Mouse (Mus musculus): ENCODE data around the gene Scn1b.

Scn1b gene

DNA sequence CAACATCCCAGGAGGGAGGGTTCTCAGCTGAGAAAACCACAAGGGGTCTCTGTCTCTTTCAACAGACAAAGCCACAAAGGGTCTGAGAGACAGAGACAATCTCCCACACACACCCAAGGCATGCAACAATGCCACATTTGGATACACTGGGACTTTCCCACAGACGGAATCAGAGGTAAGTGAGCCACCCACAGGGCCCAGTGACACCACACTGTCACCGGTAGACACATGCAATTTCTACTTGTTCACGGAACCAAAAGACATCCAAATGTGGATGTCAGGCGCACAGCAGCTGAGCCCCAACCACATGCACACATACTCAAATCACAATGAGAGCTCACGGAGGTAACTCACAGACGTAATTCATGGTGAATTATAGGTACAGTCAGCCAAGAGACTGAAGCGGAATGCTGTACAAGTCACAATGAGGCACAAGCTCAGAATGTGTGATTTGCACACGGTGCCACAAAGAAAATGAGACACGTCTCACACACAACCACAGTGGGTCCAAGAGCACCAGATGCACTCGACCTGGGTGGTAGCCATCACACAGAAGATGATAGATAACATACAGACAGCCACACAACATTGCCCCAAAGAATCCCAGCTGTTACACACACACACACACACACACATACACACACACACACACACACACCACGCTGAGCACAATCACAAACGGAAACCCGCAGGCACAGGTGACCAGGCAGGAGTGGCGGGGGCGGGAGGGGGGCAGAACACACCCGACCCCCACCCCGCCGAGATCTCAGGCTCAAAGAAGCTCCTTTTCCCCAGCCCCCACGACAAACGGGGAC is 23.2 kb upstream of the Scn1b start:
- in situ Hi-C loops (cut with MboI, MseI): no loop called here

DNA sequence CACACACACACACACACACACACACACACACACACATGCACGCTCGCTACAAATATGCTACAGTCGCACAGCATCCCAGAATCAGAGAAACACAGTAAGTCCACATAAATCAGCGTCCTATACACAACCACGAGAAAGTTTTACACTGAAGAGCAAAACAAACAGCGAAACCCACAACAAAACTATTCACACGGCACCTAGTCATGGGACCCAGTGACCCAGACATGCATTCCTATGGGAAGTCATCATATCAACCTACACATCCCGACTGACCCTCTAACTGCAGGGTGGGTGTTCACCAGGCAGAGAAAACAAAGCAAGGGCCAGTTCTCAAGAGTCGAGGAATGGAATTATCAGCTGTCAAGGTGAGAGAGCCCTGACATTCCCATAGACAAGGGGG is 22.5 kb upstream of the Scn1b start:
- in situ Hi-C loops (cut with MboI, MseI): no loop called here

DNA sequence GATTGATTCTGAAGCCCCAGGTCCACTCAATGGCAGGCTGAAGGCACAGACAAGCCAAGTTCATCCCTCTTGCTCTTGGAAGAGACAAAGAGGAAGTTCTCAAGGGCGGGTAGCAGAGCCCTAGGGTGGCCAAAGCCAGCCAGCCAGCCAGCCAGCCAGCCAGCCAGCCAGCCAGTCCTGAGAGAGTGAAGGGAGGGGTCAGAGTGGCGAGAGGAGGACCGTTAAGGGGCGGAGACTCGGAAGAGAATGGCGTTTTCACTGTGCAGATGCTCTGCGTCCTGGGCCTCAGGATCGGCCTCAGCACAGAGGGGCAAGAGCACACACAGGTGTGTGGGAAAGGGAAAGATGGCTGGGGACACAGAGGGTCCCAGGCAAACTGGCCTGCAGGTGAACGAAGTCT is 22.0 kb upstream of the Scn1b start:
- in situ Hi-C loops (cut with MboI, MseI): no loop called here

DNA sequence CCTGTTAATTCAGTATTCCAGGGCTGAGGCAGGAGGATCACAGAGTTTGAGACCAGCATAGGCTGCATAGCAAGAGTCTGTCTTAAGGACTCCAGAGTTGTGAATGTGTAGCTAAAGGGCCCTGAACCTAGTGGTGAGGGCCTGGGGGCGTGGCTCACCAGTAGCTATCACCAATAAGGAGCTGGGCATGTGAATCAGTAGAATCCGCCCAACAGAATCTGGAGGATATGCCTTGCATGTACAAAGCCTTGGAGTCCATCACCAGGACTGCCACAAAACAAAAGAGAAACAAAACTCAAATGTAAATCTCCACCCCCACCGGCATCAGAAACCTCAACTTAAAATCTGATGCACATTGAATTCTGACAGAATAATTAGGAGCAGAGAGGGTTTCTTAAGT is 21.3 kb upstream of the Scn1b start:
- in situ Hi-C loops (cut with MboI, MseI): no loop called here

DNA sequence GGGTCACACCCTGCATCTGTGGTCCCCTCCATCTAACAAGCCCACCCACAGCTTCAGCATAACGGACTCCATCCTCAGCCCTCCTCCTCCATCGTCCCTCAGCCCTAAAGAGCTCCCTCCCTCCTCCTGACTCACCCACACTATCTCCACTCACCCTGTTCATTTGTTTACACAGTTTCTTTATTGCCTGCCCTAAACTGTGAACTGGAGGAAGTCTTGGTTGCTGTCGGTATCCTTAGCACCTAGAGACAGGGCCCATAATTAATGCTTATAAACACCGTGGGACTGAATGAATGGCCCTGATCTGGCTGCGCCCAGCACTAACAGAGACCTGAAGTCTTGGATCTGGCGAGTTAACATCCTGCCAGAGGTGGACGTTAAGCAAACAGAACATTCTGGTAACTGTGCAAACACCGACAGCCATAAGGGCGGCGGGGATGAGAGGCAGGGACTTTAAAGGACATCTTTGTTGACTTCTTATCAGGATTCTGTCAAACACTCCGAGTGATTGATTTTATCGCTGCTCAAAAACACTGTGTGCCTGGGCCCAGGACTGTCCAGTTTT is 18.9 kb upstream of the Scn1b start:
- in situ Hi-C loops (cut with MboI, MseI): no loop called here

DNA sequence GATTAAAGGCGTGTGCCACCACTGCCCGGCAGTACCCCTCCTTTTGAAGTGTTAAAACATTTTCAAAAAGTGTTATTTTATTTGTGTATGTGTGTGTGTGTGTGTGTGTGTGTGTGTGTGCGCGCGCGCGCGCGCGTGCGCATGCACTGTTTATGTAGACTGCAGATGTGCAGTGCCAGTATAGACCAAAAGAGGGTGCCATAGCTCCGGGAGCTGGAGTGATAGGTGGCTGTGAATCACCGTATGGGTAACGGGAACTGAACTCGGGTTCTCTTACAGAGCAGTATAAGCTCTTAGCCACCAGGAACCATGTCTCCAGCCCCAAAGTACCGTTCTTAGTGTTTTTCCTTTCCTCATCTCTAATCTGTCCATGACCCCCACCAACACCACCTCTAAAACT is 18.1 kb upstream of the Scn1b start:
- in situ Hi-C loops (cut with MboI, MseI): loop anchor here in 1 of 2 experiments (5.0 kb wide), 1 partner anchor 32 kb away; no protein-coding TSS in a partner anchor

DNA sequence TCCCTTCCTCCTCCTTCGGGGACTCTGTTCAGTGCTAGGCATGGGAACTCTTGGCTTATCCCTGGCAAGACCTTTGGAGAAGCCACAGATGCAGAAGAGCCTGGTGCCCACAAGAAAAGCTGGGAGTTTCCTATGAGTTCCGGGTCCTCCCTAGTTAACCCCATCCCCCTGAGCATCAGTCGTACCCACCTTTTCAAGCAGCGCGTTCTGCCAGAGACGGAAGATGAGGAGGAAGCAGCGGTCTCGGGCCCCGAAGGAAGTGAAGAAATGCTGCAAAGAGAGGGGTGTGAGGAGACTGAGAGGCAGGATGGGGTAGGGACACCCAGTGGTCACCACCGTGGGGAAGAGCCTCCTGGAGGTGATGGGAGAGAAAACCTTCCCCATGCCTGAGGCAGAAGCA is 14.1 kb upstream of the Scn1b start:
- in situ Hi-C loops (cut with MboI, MseI): loop anchor here in 1 of 2 experiments (5.0 kb wide), 1 partner anchor 36 kb away; no protein-coding TSS in a partner anchor

DNA sequence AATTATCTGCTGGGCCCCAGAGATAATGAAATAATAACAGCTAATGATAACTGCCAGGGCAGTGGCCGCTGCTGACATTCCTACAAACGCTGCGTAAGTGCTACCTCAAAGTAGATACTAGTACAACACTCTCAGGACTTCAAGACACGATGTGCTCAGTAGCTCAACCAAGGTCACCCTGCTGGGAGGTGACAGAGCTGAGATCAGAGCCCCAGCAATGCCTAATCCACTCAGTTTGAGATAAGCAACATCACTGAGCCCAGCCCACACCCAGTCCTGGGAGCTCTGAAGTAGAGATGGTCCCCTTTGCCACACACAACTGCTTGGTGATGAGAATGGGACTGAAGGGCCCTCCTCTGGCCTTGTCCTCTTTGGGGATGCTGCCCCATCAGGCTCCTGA is 13.5 kb upstream of the Scn1b start:
- in situ Hi-C loops (cut with MboI, MseI): loop anchor here in 1 of 2 experiments (5.0 kb wide), 1 partner anchor 37 kb away; no protein-coding TSS in a partner anchor

DNA sequence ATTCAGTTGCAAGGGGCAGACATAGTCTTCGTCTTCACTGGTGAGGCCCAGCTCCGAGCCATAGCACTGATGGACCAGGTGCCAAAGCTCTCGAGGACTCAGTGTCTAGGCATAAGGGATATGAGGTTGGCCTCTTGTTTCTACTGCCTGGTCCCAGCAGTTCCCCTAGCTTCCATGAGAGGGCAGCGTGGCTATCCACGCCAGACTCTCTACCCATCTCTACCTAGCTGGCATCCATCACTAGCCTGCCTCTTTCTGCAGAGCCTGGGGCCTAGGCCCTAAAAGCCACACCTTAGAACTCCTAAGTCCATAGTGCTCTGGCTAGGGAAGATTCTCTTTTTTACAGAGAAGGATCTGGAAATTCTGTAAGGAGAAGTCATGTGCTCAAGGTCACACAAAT is 13.0 kb upstream of the Scn1b start:
- in situ Hi-C loops (cut with MboI, MseI): loop anchor here in 1 of 2 experiments (5.0 kb wide), 1 partner anchor 38 kb away; no protein-coding TSS in a partner anchor

DNA sequence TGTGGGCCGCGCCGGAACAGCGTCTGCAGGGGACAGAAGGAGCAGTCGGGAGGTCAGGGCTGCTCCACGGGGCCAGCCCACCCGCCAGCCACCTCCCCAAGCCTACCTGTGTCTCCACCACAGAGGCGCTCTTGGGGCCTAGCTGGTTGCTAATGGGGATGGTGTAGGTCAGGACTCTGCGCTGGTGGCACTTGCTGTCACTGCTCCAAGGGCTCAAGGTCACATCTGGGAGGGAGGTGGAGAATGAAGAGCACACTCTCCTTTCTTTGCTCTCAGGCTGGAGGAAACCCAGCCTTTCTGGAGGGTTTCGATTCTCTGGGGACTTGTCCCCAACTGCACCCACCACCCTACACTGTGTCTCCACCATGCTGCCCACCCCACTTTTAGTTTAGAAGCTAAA is 8.9 kb upstream of the Scn1b start:
- in situ Hi-C loops (cut with MboI, MseI): no loop called here

DNA sequence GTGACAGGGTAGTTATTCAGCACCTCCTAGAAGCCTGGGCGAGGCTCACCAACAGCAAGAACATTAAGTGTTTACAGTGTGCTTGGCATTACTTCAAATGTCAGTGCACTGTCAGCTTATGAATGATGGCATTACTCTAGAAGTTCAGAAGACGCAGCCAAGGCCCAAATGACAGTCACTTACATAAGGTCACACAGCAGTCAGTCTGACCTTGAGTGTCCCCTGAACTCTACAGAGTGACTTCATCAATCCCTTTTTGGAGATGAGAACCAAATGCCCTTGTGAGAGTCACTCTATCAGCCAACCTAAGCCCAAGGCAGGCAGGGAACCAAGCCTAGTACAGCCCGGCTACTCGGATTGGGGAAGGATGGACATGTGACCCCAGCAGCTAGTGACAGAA is 5.1 kb upstream of the Scn1b start:
- in situ Hi-C loops (cut with MboI, MseI): loop anchor here in 1 of 2 experiments (5.0 kb wide), 1 partner anchor 45 kb away; no protein-coding TSS in a partner anchor

DNA sequence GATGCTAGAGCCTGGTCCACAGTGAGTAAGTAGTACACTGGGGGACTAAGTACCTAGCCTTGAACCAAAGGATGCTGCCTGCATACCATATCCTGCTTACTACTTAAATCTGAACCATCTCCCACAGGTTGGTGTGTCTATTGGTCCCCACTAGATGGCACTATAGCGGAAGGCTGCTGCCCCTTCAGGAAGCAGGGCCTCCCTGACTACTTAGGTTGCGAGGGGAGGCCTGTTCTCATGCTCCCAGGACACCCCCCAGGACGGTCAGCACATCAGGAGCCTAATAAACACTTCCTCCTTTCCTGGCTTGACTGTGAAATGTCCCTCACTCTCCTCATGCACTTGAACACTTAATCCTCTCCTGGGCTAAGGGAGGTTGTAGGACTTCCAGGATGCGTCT is 4.0 kb upstream of the Scn1b start:
- in situ Hi-C loops (cut with MboI, MseI): loop anchor here in 1 of 2 experiments (5.0 kb wide), 1 partner anchor 46 kb away; no protein-coding TSS in a partner anchor

DNA sequence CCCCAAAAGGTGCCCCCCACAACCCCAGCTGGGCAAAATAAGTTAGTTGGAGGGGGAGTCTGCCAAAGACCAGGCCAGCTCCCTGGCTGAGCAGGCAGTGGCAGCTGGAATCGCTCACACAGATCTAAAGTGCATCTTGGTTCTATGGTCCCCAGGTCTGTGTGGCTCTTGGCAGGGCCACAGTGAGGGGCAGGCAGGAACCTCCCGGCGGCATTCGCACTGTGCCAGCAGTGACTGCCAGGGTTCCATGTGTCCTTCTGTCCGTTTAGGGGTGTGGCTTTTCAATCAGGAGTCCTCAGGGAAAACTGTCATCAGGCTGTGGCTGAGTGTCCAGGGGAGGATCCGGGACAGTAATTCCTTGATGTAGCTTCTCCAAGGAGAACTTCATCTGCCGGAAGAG is 3.4 kb upstream of the Scn1b start:
- in situ Hi-C loops (cut with MboI, MseI): loop anchor here in 1 of 2 experiments (5.0 kb wide), 1 partner anchor 47 kb away; no protein-coding TSS in a partner anchor

DNA sequence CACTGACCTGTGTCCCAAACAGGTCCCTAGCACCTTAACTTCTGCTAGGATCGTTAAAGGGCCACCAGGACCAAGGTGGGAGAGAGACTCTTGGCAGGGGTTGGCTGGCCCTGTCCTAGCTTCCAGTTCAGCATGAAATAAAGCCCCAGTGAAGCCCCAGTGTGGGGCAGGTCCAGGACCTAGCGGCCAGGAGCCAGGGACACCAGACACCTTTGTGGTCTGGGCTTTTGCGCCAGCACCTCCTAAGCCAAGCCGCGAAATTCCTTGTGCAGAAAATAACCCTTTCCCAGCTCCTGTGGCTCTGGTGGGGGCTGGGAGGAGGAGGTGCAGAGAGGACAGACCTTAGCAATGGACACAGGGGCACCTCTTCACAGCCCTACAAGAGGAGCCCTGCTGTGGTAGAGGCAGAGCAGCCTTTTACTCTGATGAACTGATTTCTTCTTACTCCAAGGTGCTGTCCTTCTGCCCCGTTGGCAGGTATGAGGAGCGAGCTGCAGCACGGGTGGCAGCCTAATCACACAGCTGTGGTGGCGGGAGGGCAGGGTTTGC is 1.4 kb upstream of the Scn1b start:
- in situ Hi-C loops (cut with MboI, MseI): loop anchor here in 1 of 2 experiments (10.0 kb wide), 1 partner anchor 47 kb away; no protein-coding TSS in a partner anchor

DNA sequence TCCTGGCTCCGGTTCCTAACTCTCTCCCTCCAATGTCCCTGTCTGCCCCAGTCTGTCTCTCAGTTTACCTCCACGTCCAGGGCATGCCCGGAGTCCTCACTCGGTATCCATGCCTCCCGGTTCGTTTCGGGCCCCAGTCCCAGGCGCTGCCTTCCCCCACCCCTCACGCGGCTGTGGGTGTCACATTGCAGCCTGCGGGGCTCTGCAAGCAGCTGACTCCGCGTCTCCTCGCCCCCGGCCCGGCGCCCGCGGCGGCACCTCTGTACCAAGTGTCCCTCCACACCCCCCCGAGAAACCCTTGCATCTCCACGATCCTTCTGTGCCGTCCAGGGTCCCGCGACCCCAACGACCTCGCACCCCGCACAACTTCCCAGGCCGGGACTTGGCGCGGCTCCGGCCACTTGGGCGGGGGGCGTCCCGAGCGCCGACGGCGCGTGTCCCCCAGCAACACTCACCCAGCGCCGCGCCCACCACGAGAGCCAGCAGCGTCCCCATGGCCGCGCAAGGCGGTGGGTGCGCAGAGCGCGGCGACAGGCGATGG is 522 bp downstream of the Scn1b start:
- in situ Hi-C loops (cut with MboI, MseI): loop anchor here in 1 of 2 experiments (10.0 kb wide), 1 partner anchor 49 kb away; no protein-coding TSS in a partner anchor

DNA sequence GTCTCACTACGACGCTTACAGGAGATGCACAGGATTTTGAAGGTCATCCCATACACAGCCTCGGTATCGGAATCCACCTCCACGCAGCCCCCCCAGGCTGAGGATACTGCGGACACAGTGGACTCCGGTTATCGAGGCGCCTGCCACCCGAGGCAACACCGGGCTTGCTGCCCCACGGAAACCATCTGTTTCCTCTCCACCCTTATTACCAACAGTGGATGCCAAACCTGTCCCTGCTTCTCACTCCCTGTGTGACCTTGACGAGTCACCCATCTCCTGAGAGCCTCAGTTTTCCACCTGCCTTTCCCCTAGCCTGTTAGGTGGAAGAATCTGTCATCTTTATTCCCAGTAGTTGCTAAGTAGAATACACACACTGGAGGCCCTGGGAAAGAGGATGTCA is 1.7 kb downstream of the Scn1b start:
- in situ Hi-C loops (cut with MboI, MseI): loop anchor here in 1 of 2 experiments (10.0 kb wide), 1 partner anchor 50 kb away; no protein-coding TSS in a partner anchor

DNA sequence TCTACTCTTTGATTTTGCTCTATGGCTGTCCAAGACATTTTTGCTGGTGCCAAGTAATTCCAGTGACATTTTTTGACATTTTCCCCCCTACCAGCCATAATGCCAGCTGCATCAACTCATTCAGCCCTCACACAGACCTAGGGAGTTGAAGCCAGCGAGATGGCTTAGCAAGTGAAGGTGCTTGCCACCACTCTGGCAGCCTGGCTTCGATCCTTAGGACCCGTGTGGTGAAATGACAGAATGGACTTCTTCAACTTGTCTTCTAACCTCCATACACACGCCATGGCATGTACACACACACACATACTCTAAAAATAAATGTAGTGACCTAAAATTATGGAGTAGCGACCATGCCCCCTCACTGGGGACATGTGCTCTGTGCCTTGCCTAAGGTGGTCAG is 2.4 kb downstream of the Scn1b start:
- in situ Hi-C loops (cut with MboI, MseI): loop anchor here in 1 of 2 experiments (10.0 kb wide), 1 partner anchor 50 kb away; no protein-coding TSS in a partner anchor

DNA sequence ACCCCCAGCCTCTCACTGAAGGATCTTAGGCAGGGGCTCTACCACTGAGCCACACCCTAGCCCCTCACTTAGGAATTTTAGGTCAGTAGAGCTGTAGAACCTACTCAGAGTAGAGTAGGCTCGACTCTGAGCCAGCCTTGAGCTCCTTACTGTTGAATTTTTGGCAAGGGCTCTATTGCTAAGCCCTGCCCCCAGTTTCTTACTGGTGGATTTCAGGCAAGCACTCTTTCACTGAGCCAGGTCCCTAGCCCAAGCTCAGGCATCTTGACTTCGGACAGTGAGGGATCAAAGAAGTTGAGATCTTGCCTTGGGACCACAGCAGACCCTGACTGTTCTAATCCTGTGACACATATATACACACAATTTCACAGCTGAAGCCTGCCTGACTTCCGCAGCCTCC is 3.1 kb downstream of the Scn1b start:
- in situ Hi-C loops (cut with MboI, MseI): loop anchor here in 1 of 2 experiments (10.0 kb wide), 1 partner anchor 51 kb away; no protein-coding TSS in a partner anchor

DNA sequence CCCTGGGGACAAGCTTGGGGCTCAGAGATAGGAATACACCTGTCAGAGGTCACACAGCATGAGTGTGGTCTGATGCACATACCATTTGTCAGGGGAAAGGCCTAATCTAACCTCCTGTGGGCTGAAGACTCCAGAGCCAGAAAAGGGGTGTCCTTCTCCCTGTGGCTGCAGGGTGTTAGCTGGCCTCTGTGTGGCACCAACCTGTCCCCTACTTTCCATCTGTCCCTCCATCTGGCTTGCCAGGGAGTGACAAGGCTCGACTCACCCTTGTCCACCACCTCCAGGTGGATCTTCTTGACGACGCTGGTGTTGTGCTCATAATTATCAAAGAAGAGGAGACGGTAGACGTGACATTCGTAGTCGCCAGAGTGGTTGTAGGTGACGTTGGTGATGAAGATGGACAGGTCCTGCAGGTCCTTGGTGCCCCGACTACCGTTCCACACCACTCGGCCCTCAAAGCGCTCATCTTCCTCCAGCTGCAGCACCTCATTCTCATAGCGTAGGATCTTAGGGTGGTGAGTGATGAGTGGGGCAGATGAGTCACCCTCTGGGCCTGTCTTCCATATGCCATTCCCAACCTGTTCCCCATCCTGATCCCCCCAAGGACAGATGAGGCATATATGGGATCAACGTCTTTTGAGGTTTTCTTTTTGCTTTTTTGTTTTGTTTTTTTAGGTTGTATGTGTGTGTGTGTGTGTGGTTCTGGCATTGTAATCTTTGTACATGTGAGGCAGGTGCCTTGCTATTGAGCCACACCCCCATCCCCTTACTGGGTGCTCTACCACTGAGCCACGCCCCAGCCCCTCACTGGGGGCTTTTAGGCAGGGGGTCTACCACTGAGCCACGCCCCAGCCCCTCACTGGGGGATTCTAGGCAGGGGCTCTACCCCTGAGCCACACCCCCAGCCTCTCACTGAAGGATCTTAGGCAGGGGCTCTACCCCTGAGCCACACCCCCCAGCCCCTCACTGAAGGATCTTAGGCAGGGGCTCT is 3.9 kb downstream of the Scn1b start:
- in situ Hi-C loops (cut with MboI, MseI): loop anchor here in 1 of 2 experiments (10.0 kb wide), 1 partner anchor 52 kb away; no protein-coding TSS in a partner anchor

DNA sequence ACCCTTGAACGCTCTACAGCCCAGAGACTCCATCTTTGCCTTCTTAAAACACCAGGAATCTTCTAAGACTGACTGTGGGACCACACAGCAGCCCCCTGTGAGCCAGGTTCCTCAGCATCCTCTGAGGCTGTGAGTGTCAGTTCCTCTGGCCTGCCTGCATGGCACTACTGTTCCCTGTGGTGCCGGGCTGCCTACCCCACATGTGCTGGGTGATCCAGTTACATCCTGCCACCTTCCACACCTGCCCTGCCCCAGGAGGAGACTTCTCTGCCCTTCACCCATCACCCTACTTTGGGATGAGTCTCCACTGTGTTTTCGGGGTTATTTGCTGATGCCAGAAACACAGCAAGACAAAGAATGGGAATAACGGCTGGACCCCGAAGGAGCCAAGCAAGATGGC is 7.2 kb downstream of the Scn1b start:
- in situ Hi-C loops (cut with MboI, MseI): no loop called here

Data from T-helper 17 cell (primary cell).